Mouse (Mus musculus): ENCODE measurements around the gene Lrrc32. TPM values are rescaled to one million over a fixed set of nuclear protein-coding genes. Genes with fewer than 3 reads are reported as not detected.

Lrrc32 gene
- total RNA-seq, 1 experiment: 0.62 TPM

DNA sequence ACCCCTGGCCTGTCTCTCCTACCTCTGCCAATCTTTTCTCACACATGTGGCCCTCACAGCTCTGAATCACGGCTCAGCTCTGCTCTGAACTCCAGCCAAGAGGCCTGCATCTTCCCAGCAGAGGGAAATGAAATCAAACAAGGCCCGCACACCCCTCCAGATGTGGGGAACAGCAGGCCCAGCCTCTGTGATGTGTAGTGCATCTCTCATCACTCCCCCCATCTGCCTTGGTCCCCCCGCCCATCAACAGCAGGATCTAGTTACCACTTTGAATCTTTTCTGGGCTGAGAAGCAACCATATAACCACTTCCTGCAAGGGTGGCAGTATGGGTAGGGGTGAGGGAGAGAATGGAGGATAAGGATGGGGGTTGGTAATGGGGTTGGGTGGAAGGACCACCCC lies 20.0 kb upstream of the Lrrc32 start:
- no peak overlapping the region for H3K4me3 ChIP-seq (ENCODE audit: insufficient read depth in 1 of 2, low read depth in 1 of 2, low read length in 2 of 2, poor library complexity in 1 of 2, severe bottlenecking in 1 of 2)
- H3K36me3 ChIP-seq (ENCODE audit: control insufficient read depth, insufficient read depth, low read length, poor library complexity, severe bottlenecking): no peaks in the 10 kb centered on the region
- no peak overlapping the region for H3K27ac ChIP-seq (ENCODE audit: insufficient read depth, low read depth, low read length, poor library complexity, severe bottlenecking)
- TF ChIP-seq MAFK (IDR thresholded peaks at IDR 0.05; ENCODE audit: insufficient read depth, low read depth, low read length) (no peak), CHD2 (IDR thresholded peaks at IDR 0.05; ENCODE audit: low read depth, low read length) (no peak), HCFC1 (IDR thresholded peaks at IDR 0.05; ENCODE audit: borderline replicate concordance, insufficient read depth, low read length) (no peak), ZNF384 (IDR thresholded peaks at IDR 0.05; ENCODE audit: low read depth, low read length) (no peak), ZC3H11A (IDR thresholded peaks at IDR 0.05; ENCODE audit: borderline replicate concordance, low read depth, low read length) (no peak)
- in situ Hi-C loops (cut with MboI; ENCODE audit: low sequenced_read_pairs in 2 of 2, unreplicated experiment in 2 of 2): no loop called here
- H3K4me1 ChIP-seq (ENCODE audit: control insufficient read depth in 2 of 2, insufficient read depth in 2 of 2, low read length in 2 of 2, poor library complexity in 1 of 2): no peaks in the 10 kb centered on the region
- H3K9ac ChIP-seq (ENCODE audit: insufficient read depth, low read depth, low read length, poor library complexity, severe bottlenecking): no peak overlapping the region
- H3K9me3 ChIP-seq (ENCODE audit: control insufficient read depth, insufficient read depth, low read depth, low read length): no peaks in the 10 kb centered on the region
- no peak for DNase-seq (ENCODE audit: low read depth, low spot score)

DNA sequence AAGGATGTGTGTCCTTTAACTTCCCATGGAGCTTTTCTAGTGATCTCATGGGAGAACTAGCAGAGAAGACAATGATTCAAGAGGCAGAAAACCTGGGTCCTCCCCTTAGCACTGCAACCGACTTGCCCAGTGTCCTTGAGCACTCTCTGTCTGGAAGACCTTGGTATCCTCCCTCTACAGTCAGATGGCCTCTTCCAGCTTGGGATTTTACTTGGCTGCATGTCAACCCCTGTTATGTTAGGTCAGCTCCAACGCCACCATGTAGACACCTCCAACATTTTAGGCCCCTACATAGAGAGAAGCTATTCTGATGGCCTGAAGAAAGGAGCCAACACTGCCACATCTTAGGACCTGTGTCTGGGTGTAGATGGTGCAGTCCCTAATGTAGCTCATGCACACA lies 16.6 kb upstream of the Lrrc32 start:
- TF ChIP-seq ZC3H11A (IDR thresholded peaks at IDR 0.05; ENCODE audit: borderline replicate concordance, low read depth, low read length) (no peak), HCFC1 (IDR thresholded peaks at IDR 0.05; ENCODE audit: borderline replicate concordance, insufficient read depth, low read length) (no peak), ZNF384 (IDR thresholded peaks at IDR 0.05; ENCODE audit: low read depth, low read length) (no peak), CHD2 (IDR thresholded peaks at IDR 0.05; ENCODE audit: low read depth, low read length) (no peak), MAFK (IDR thresholded peaks at IDR 0.05; ENCODE audit: insufficient read depth, low read depth, low read length) (no peak)
- H3K36me3 ChIP-seq (ENCODE audit: control insufficient read depth, insufficient read depth, low read length, poor library complexity, severe bottlenecking): no peaks in the 10 kb centered on the region
- DNase-seq (ENCODE audit: low read depth, low spot score): no peak
- H3K9me3 ChIP-seq (ENCODE audit: control insufficient read depth, insufficient read depth, low read depth, low read length): no peaks in the 10 kb centered on the region
- H3K4me3 ChIP-seq (ENCODE audit: insufficient read depth in 1 of 2, low read depth in 1 of 2, low read length in 2 of 2, poor library complexity in 1 of 2, severe bottlenecking in 1 of 2): no peak overlapping the region
- no peaks in the 10 kb centered on the region for H3K4me1 ChIP-seq (ENCODE audit: control insufficient read depth in 2 of 2, insufficient read depth in 2 of 2, low read length in 2 of 2, poor library complexity in 1 of 2)
- H3K9ac ChIP-seq (ENCODE audit: insufficient read depth, low read depth, low read length, poor library complexity, severe bottlenecking): no peak overlapping the region
- in situ Hi-C loops (cut with MboI; ENCODE audit: low sequenced_read_pairs in 2 of 2, unreplicated experiment in 2 of 2): no loop called here
- H3K27ac ChIP-seq (ENCODE audit: insufficient read depth, low read depth, low read length, poor library complexity, severe bottlenecking): no peak overlapping the region

DNA sequence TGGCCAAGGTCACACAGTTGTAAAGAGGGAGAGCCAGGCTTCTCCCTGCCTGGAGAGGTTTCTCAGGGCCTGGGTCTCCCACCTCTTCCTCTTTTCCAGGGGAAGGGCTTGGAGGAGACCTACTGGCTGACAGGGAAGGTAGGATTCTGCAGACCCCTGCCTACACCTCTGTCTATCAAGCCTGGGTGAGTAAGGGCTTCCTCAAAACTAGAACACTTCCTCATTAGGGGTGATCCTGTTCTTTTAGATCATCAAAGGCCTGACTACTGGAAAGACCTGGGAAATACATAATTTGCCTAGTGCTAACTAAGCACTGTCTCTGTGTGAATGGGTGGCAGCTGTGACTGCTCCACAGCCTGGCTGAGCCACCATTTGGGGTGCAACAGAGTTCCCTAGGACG lies 14.5 kb upstream of the Lrrc32 start:
- in situ Hi-C loops (cut with MboI; ENCODE audit: low sequenced_read_pairs in 2 of 2, unreplicated experiment in 2 of 2): no loop called here
- Histone ChIP-seq H3K4me1 (ENCODE audit: control insufficient read depth in 2 of 2, insufficient read depth in 2 of 2, low read length in 2 of 2, poor library complexity in 1 of 2) (no peaks in the 10 kb centered on the region), H3K9ac (ENCODE audit: insufficient read depth, low read depth, low read length, poor library complexity, severe bottlenecking) (no peak overlapping the region), H3K36me3 (ENCODE audit: control insufficient read depth, insufficient read depth, low read length, poor library complexity, severe bottlenecking) (no peaks in the 10 kb centered on the region), H3K9me3 (ENCODE audit: control insufficient read depth, insufficient read depth, low read depth, low read length) (no peaks in the 10 kb centered on the region), H3K4me3 (ENCODE audit: insufficient read depth in 1 of 2, low read depth in 1 of 2, low read length in 2 of 2, poor library complexity in 1 of 2, severe bottlenecking in 1 of 2) (no peak overlapping the region), H3K27ac (ENCODE audit: insufficient read depth, low read depth, low read length, poor library complexity, severe bottlenecking) (no peak overlapping the region)
- DNase-seq (ENCODE audit: low read depth, low spot score): no peak
- no peak for TF ChIP-seq CHD2 (IDR thresholded peaks at IDR 0.05; ENCODE audit: low read depth, low read length)
- TF ChIP-seq ZC3H11A (IDR thresholded peaks at IDR 0.05; ENCODE audit: borderline replicate concordance, low read depth, low read length): no peak
- no peak for TF ChIP-seq MAFK (IDR thresholded peaks at IDR 0.05; ENCODE audit: insufficient read depth, low read depth, low read length)
- TF ChIP-seq HCFC1 (IDR thresholded peaks at IDR 0.05; ENCODE audit: borderline replicate concordance, insufficient read depth, low read length): no peak
- no peak for TF ChIP-seq ZNF384 (IDR thresholded peaks at IDR 0.05; ENCODE audit: low read depth, low read length)

DNA sequence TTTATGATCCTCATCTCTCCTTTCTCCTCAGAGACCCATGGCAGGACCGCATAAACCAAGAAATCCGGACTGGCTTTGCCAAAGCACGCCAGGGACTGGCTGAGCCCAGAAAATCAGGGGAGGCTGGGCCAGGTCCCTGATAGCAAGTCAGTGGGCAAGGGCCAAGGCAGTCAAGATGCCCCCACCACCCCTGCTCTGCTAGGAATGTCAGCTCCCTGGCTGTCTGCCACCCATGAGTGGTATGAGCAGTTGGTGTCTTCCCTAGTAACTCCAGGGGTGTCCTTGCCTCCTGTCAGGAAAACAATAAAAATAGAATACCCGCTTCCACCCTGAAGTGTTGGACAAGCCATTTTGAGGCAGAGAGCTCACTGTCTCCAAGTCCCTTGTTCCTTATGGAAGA lies 11.9 kb upstream of the Lrrc32 start:
- Histone ChIP-seq H3K4me3 (ENCODE audit: insufficient read depth in 1 of 2, low read depth in 1 of 2, low read length in 2 of 2, poor library complexity in 1 of 2, severe bottlenecking in 1 of 2) (no peak overlapping the region), H3K9ac (ENCODE audit: insufficient read depth, low read depth, low read length, poor library complexity, severe bottlenecking) (no peak overlapping the region), H3K4me1 (ENCODE audit: control insufficient read depth in 2 of 2, insufficient read depth in 2 of 2, low read length in 2 of 2, poor library complexity in 1 of 2) (no peaks in the 10 kb centered on the region), H3K36me3 (ENCODE audit: control insufficient read depth, insufficient read depth, low read length, poor library complexity, severe bottlenecking) (no peaks in the 10 kb centered on the region), H3K9me3 (ENCODE audit: control insufficient read depth, insufficient read depth, low read depth, low read length) (no peaks in the 10 kb centered on the region), H3K27ac (ENCODE audit: insufficient read depth, low read depth, low read length, poor library complexity, severe bottlenecking) (no peak overlapping the region)
- no peak for TF ChIP-seq ZC3H11A (IDR thresholded peaks at IDR 0.05; ENCODE audit: borderline replicate concordance, low read depth, low read length)
- TF ChIP-seq MAFK (IDR thresholded peaks at IDR 0.05; ENCODE audit: insufficient read depth, low read depth, low read length): no peak
- TF ChIP-seq ZNF384 (IDR thresholded peaks at IDR 0.05; ENCODE audit: low read depth, low read length): no peak
- no peak for TF ChIP-seq CHD2 (IDR thresholded peaks at IDR 0.05; ENCODE audit: low read depth, low read length)
- TF ChIP-seq HCFC1 (IDR thresholded peaks at IDR 0.05; ENCODE audit: borderline replicate concordance, insufficient read depth, low read length): no peak
- DNase-seq (ENCODE audit: low read depth, low spot score): no peak
- in situ Hi-C loops (cut with MboI; ENCODE audit: low sequenced_read_pairs in 2 of 2, unreplicated experiment in 2 of 2): loop anchor here in 1 of 2 experiments (25.0 kb wide), 1 partner anchor 210 kb away; no protein-coding TSS in a partner anchor

DNA sequence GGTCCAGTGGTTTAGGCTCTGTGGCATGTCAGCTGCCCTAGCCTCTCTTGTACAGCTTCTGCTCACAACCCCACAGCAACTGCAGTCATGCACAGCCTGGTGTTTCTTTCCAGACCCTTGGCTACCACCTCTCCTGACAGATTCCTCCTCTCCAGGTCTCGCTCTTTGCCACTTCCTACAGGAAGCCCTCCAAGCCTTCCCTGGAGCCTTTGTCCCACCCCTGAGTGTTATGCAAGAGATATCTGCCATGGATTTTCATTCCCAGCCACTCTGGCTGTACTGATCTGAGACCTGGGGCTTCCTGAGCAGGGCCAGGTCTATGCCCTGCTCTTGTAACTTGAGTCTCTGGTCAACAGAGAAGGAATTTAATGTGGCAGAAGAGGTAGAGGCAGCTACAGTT lies 8.6 kb upstream of the Lrrc32 start:
- Histone ChIP-seq H3K4me3 (ENCODE audit: insufficient read depth in 1 of 2, low read depth in 1 of 2, low read length in 2 of 2, poor library complexity in 1 of 2, severe bottlenecking in 1 of 2) (no peak overlapping the region), H3K4me1 (ENCODE audit: control insufficient read depth in 2 of 2, insufficient read depth in 2 of 2, low read length in 2 of 2, poor library complexity in 1 of 2) (no peaks in the 10 kb centered on the region), H3K36me3 (ENCODE audit: control insufficient read depth, insufficient read depth, low read length, poor library complexity, severe bottlenecking) (no peaks in the 10 kb centered on the region), H3K9me3 (ENCODE audit: control insufficient read depth, insufficient read depth, low read depth, low read length) (no peaks in the 10 kb centered on the region), H3K27ac (ENCODE audit: insufficient read depth, low read depth, low read length, poor library complexity, severe bottlenecking) (no peak overlapping the region), H3K9ac (ENCODE audit: insufficient read depth, low read depth, low read length, poor library complexity, severe bottlenecking) (no peak overlapping the region)
- in situ Hi-C loops (cut with MboI; ENCODE audit: low sequenced_read_pairs in 2 of 2, unreplicated experiment in 2 of 2): loop anchor here in 1 of 2 experiments (25.0 kb wide), 1 partner anchor 207 kb away; no protein-coding TSS in a partner anchor
- DNase-seq (ENCODE audit: low read depth, low spot score): no peak
- no peak for TF ChIP-seq HCFC1 (IDR thresholded peaks at IDR 0.05; ENCODE audit: borderline replicate concordance, insufficient read depth, low read length)
- TF ChIP-seq ZC3H11A (IDR thresholded peaks at IDR 0.05; ENCODE audit: borderline replicate concordance, low read depth, low read length): no peak
- TF ChIP-seq CHD2 (IDR thresholded peaks at IDR 0.05; ENCODE audit: low read depth, low read length): no peak
- no peak for TF ChIP-seq ZNF384 (IDR thresholded peaks at IDR 0.05; ENCODE audit: low read depth, low read length)
- TF ChIP-seq MAFK (IDR thresholded peaks at IDR 0.05; ENCODE audit: insufficient read depth, low read depth, low read length): no peak
